Mouse (Mus musculus) left cerebral cortex, adult 8-10 months (tissue): Measurements from ENCODE around the gene Ccdc105. TPM values are rescaled to one million over a fixed set of nuclear protein-coding genes. Genes with fewer than 3 reads are reported as not detected.

Experiments used
- DNase-seq, 2 experiments: peaks; one replicate each; pipeline ENCODE4 v3.0.0; 2022; ENCODE audit warnings: low spot score in 2 of 2
- total RNA-seq, 4 experiments: library from RNA; stranded (reverse); gene quantifications; 2 replicates each; pipeline ENCODE4 v1.2.4; 2022

The Ccdc105 gene
- under 1 TPM; 0.18 to 0.57 (median 0.39) TPM for total RNA-seq

- DNase-seq = peak; percentile 66 to 80
Observed at GRCm38 (mm10) chr10:78752452-78753191, at the start of gene Ccdc105. Ccdc105 (minus strand) TSS chr10:78753065.

- DNase-seq = no peak
Observed at GRCm38 (mm10) chr10:78801449-78801848, 48.6 kb upstream of the Ccdc105 start.

DNA sequence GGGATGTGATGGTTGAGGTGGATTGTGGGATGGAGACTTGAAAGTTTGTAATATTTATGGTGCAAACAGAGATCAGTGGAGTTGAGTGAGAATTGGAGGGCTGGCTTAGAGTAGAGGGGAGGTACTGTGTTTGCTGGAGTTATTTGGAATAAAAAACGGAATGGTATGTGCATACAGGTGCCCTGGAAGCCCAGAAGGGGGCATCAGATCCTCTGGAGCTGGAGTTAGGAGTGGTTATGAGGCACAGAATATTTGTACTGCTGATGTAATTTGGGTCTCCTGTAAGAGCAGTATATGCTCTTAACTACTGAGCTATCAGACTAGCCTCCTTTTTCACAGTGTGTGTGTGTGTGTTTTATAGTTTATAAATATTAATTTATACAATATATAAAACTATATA lies 37.7 kb upstream of the Ccdc105 start:
- DNase-seq = no peak

- DNase-seq = peak; percentile 73 to 96
Observed at GRCm38 (mm10) chr10:78787566-78788087, 34.8 kb upstream of the Ccdc105 start.

- DNase-seq = peak; percentile 18 to 32
Observed at GRCm38 (mm10) chr10:78779981-78780651, 27.3 kb upstream of the Ccdc105 start, which contains the start of gene Slc1a6. Slc1a6 (plus strand) TSS chr10:78780496.

DNA sequence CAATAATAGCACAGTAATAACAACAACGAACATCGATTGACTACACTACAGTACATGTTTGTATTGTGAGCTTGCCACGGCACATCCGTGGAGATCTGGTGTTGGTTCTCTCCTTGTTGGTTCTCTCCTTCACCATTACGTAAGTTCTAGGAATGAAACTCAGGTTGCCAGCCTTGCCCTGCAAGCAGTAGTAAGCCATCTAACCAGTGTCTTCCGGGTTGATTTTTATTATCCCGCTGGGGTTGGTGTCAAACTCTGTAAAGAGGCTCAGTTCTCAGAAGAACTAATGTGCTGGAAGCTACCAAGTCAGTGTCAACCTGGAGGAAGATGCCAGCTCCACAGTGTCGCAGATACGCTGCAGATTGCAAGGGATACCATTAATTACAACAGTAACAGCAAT lies 26.7 kb upstream of the Ccdc105 start:
- no peak for DNase-seq

DNA sequence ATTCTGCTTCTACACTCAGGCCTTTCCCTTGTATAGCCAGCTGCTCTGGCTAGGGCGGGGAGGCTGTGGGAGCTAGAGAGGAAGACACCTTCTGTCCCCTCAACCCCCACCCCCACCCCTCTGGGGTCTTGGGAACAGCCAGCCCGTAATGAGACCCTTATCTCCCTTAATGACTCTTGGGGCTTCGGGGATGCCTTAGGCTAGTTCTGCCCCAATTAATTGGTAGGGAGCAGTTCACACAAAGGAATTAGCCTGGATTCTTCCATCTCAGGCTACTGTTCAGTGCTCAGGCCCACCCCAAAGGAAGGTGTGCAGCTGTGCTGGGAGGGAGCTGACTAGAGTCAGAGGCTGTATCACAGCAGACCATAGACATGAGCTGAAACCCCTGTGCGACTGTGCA lies 23.0 kb upstream of the Ccdc105 start:
- DNase-seq = no peak

- DNase-seq = no peak
Observed at GRCm38 (mm10) chr10:78765570-78765969, 12.7 kb upstream of the Ccdc105 start.

- peak; percentile 63 to 88 for DNase-seq
Observed at GRCm38 (mm10) chr10:78756021-78756420, 3.2 kb upstream of the Ccdc105 start.

- no peak for DNase-seq
Observed at GRCm38 (mm10) chr10:78748946-78749345, 3.9 kb downstream of the Ccdc105 start.

- DNase-seq = no peak
Observed at GRCm38 (mm10) chr10:78748161-78748560, 4.7 kb downstream of the Ccdc105 start.

DNA sequence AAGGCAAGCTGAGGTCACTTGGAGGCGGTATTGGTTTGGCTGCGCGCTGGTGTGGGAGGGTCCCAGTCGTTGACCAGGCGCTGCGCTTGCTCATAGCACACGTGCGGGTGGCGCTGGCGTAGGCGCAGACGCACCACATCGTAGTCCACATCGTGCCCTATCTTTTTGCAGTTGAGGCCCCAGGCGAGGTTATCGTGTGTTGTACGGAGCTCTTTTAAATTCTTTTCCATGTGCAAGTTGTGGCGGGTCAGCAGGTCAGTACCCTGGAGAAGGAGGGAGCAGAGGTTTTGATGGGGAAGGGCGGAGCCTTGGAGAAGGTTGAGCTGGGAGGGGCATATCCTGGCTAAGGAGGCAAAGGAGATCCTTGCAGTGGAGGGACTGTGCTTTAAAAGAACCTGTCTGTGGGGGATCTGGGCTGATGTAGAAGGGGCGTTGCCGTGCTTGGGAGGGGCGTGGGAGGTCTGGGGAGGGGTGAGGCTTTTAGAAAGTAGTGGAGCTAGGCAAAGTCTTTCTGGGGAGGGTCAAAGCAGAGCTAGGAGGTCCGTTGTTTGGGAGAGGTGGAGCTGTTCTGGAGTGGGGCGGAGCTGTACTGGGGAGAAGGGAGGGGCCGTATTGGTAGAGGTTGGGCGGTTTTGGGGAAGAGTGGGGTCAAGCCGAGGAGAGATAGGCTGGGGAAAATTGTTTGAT lies 5.7 kb downstream of the Ccdc105 start:
- DNase-seq = peak; percentile 22 to 25

DNA sequence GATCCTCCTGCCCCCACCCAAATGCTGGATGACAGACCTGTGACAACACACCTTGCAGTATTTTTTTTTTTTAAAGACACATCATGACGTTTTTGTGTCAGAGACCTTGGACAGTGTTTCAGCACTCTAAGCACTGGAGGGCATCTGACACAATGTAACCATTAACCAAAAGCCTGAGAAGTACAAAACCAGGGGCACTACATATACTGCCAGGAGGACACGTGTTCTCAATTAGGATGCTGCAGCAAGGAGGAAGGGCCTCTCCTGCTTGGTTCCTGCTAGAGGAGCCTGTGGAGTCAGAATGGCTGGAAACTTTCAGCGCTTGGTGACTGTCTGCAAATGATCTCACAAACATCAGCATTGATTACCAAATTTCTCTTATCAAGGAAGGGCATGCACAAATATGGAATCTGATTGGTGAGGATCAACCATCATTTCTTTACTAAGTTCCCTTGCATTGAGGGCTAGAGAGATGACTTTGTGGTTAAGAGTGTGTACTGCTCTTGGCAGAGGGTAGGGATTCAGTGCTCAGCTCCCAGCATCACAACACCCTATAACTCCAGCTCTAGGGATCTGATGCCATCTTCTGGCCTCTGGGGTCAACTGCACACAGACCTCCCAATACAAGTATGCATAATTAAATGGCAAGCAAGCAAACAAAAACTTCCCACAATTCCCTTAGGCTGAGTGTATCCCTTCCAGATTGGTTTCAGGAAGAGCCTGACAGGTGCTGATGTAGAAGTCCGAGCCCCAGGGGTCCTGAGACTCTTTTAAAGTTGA lies 7.2 kb downstream of the Ccdc105 start:
- no peak for DNase-seq

GRCm38 (mm10) chr10:78743721-78744120 lies 9.1 kb downstream of the Ccdc105 start:
- no peak for DNase-seq

- no peak for DNase-seq
Observed at GRCm38 (mm10) chr10:78739821-78740220, 13.0 kb downstream of the Ccdc105 start.

DNA sequence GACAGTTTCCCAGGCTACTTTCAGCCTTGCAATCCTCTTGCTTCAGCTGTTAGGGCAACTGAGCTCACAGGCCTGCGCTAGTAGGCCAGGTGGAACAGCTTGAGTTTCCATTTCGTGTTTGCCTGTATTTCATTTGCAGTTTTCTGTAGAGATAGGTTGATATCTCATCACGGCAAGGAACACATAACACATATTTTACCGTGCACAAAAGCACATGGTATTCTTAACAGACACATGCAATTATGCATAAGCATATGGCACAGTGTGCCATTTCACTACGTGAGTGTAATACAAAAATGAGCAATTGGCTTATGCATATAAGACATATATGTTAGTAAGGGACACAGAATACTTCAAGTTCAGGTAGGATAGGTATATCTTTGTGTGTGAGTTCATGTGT lies 25.0 kb downstream of the Ccdc105 start:
- DNase-seq = no peak

- DNase-seq = no peak
Observed at GRCm38 (mm10) chr10:78727035-78727434, 25.8 kb downstream of the Ccdc105 start.

- DNase-seq = no peak
Observed at GRCm38 (mm10) chr10:78723416-78723815, 29.4 kb downstream of the Ccdc105 start.

- DNase-seq = no peak
Observed at GRCm38 (mm10) chr10:78722654-78723053, 30.2 kb downstream of the Ccdc105 start.

DNA sequence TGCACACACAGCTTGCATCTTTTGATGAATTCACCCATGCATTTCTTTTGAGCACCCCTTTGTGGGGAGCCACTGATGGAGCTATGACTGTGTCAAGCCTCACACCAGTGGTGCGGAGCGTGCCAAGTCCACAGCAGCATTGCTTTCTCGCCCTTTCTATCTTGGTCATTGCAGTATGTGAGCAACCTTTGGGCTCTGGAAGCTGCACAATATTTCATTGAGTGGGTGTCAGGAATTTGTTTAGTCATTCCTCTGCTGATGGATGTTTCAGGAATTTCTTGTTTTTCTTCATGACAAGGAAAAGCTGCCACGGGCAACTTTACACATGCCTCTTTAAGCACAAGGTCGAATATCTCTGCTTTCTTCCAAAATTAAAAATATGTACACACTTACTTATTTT lies 30.8 kb downstream of the Ccdc105 start:
- DNase-seq = no peak

GRCm38 (mm10) chr10:78718056-78718455 lies 34.8 kb downstream of the Ccdc105 start, which contains the start of gene Casp14:
Casp14 (minus strand) TSS chr10:78718294.
- no peak for DNase-seq
